8 mouse cellular contexts compared by ENCODE assay signal in genomic region chr4:155397511-155398221, GRCm38 (mm10). TPM values are rescaled to one million over a fixed set of nuclear protein-coding genes. Genes with fewer than 3 reads are reported as not detected.
DNase-seq lines count a peak whose midpoint lies in the region; ATAC-seq and TF ChIP-seq lines count a peak whose summit lies in the region.

Gabrd (minus strand) TSS chr4:155398112.

- TF ChIP-seq CTCF in brain, embryonic 14.5 days (IDR thresholded peaks at IDR 0.05; ENCODE audit: borderline replicate concordance, extremely low read depth, insufficient read depth, insufficient read length) = no peak
- no peak for TF ChIP-seq CTCF in left cerebral cortex, adult 2 months (IDR thresholded peaks at IDR 0.05)

- no peak within 1 kb of the TSS for H3K27ac ChIP-seq in forebrain, embryonic 12.5 days
- H3K27ac ChIP-seq in hindbrain, embryonic 10.5 days = no peak within 1 kb of the TSS
- peak within 1 kb of the TSS; percentile 76 for H3K27ac ChIP-seq in left cerebral cortex, adult 2 months

- H3K9ac ChIP-seq in forebrain, embryonic 12.5 days = peak within 1 kb of the TSS; percentile 21; the same call in 1 of the 2 replicates

- TF ChIP-seq POLR2A in brain, embryonic 14.5 days (IDR thresholded peaks at IDR 0.05; ENCODE audit: borderline replicate concordance, extremely low read depth, insufficient read depth, insufficient read length, poor library complexity, severe bottlenecking) = no peak

- H3K4me1 ChIP-seq in forebrain, embryonic 12.5 days = peaks cover 10% of the 10 kb centered on the region
- peaks cover 11% of the 10 kb centered on the region for H3K4me1 ChIP-seq in hindbrain, embryonic 10.5 days (replicated peaks)

- DNase-seq in ES-CJ7 (ENCODE audit: low read depth, low spot score) = peak; percentile 17
- DNase-seq in brain, embryonic 14.5 days (ENCODE audit: low read depth) = peak; percentile 25
- peak; percentile 73 for DNase-seq in hindbrain, embryonic 10.5 days (ENCODE audit: low spot score)
- peak; percentile 58 to 69 for DNase-seq in left cerebral cortex, adult 2 months (ENCODE audit: extremely low spot score in 1 of 2, low spot score in 2 of 2)
- DNase-seq in lung, postnatal 36 days = peak; percentile 45
- peak; percentile 68 for DNase-seq in right cerebral cortex, postnatal 25 days
- DNase-seq in T-cell, adult 2 months (ENCODE audit: low spot score) = no peak

- H3K27me3 ChIP-seq in forebrain, embryonic 12.5 days = peaks cover 67% of the 10 kb centered on the region
- H3K27me3 ChIP-seq in hindbrain, embryonic 10.5 days (ENCODE audit: insufficient read depth, poor library complexity, severe bottlenecking) = peaks cover 53% of the 10 kb centered on the region

- intact Hi-C loops in left cerebral cortex, adult 2 months (cut with DNase I) = no loop called here

- H3K36me3 ChIP-seq in forebrain, embryonic 12.5 days (replicated peaks) = no peaks in the 10 kb centered on the region
- H3K36me3 ChIP-seq in hindbrain, embryonic 10.5 days = no peaks in the 10 kb centered on the region

- H3K4me2 ChIP-seq in forebrain, embryonic 12.5 days = peak within 1 kb of the TSS; percentile 72

- no peaks in the 10 kb centered on the region for H3K9me3 ChIP-seq in forebrain, embryonic 12.5 days
- H3K9me3 ChIP-seq in hindbrain, embryonic 10.5 days = no peaks in the 10 kb centered on the region

- 0 out of 2 replicates have a peak, but pooled peaks have one; percentile 41 for ATAC-seq in forebrain, embryonic 12.5 days (ENCODE audit: low FRiP score)

- peak within 1 kb of the TSS; percentile 42 for H3K4me3 ChIP-seq in forebrain, embryonic 12.5 days (replicated peaks)
- peak within 1 kb of the TSS; percentile 52 for H3K4me3 ChIP-seq in hindbrain, embryonic 10.5 days
- peak within 1 kb of the TSS; percentile 77 for H3K4me3 ChIP-seq in left cerebral cortex, adult 2 months

- WGBS in forebrain, embryonic 12.5 days = under 1% methylated on average over 55 of the region's 57 CpGs
- 1% methylated on average over 54 of the region's 57 CpGs for WGBS in hindbrain, embryonic 10.5 days

RNA-seq across cellular contexts. Expression of gene Gabrd, which starts in this region (rescaled TPM):
- 0.36 and 1.2 TPM in 2 replicates for polyA plus RNA-seq in brain, embryonic 14.5 days (2012; rRNA removed)
- polyA plus RNA-seq in forebrain, embryonic 12.5 days (2016; fragmentation: Nextera tagmentation; extraction: Ambion mirVana) = not detected in 2 replicates
- polyA plus RNA-seq in hindbrain, embryonic 10.5 days (2016; fragmentation: Nextera tagmentation; extraction: Ambion mirVana) = not detected in 2 replicates
- total RNA-seq in left cerebral cortex, adult 2 months (2021) = 10 to 100 TPM; 69.2 to 71.8 TPM

Comparison
In these comparisons a context has a peak if more than half of its experiments do, and no peak if none do; other contexts are left out.
1. Peak in ATAC-seq, H3K4me3 ChIP-seq, H3K9ac ChIP-seq and H3K4me2 ChIP-seq in forebrain, embryonic 12.5 days; RNA of the gene not detected or under 1 TPM.
2. Peak in DNase-seq and H3K4me3 ChIP-seq in hindbrain, embryonic 10.5 days; RNA of the gene not detected or under 1 TPM.